Mouse (Mus musculus): ENCODE data around the gene Plagl2. TPM values are rescaled to one million over a fixed set of nuclear protein-coding genes. Genes with fewer than 3 reads are reported as not detected.
"Not testable (repeated sequence)": the region's sequence is repeated elsewhere in the genome, so short reads cannot be mapped to it uniquely, and the experiment has no call there.

Plagl2 gene
- total RNA-seq (2021), result 1 to 10 TPM; 2.2 to 3.2 TPM
- long read RNA-seq, experiment 1, result 0 reads
- long read RNA-seq, experiment 2, partial matches to known transcripts, result 0 of 1 reads
- long read RNA-seq, experiment 2, other reads (novel, unspliced or antisense), result 1 of 1 reads

- intact Hi-C loops (cut with DNase I), result loop anchor here (5.0 kb wide), 2 partner anchors 51 to 94 kb away; partner anchors contain the start of gene Kif3b
Observed at GRCm38 (mm10) chr2:153241250-153242014, at the start of gene Plagl2, which contains the start of gene Pofut1. Gene Plagl2, minus strand, starts transcription at chr2:153241426. Gene Pofut1, plus strand, starts transcription at chr2:153241533.

GRCm38 (mm10) chr2:153287835-153288234 is 46.6 kb upstream of the Plagl2 start:
- DNase-seq, result no peak
- intact Hi-C loops (cut with DNase I), result no loop called here

More at GRCm38 (mm10) chr2:153241250-153242014, at the start of gene Plagl2, which contains the start of gene Pofut1:
- peak; percentile 80 to 86 for DNase-seq

- intact Hi-C loops (cut with DNase I), result no loop called here
- DNase-seq, result no peak
Observed at GRCm38 (mm10) chr2:153286524-153286923, 45.3 kb upstream of the Plagl2 start.

- DNase-seq, result no peak
- intact Hi-C loops (cut with DNase I), result loop anchor here (2.0 kb wide), 1 partner anchor 75 kb away; no protein-coding TSS in a partner anchor
Observed at GRCm38 (mm10) chr2:153283919-153284318, 42.7 kb upstream of the Plagl2 start.

- no peak for DNase-seq
- intact Hi-C loops (cut with DNase I), result no loop called here
Observed at GRCm38 (mm10) chr2:153278357-153278756, 37.1 kb upstream of the Plagl2 start.

DNA sequence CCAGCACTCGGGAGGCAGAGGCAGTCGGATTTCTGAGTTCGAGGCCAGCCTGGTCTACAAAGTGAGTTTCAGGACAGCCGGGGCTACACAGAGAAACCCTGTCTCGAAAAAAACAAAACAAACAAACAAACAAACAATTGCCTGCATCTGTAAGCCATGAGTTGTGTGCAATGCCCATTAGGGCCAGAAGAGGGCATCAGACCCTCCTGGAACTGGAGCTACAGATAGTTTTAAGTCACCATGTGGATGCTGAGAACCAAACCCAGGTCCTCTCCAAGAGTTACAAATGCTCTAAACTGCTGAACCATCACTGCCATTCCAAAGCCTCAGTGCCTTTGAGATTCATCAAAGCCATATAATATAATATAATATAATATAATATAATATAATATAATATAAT is 35.6 kb upstream of the Plagl2 start:
- DNase-seq; intact Hi-C loops (cut with DNase I): not testable (repeated sequence)

DNA sequence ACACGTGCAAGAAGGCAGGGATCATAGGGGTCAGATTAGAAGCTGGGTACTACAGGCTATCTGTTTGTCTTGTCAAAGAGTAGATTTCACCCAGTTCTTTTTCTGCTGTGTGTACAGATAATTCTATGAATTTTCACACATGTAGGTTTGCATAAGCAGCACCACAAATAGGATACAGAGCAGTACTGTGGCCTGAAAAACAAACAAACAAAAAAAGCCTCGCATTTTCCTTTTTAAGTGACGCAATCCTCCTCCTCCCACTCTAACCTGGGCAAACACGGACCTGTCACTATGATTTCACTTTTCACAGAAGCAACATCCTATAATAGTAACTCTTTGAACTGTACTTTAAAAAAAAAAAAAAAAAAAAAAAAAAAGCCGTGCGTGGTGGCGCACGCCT is 35.2 kb upstream of the Plagl2 start:
- DNase-seq, result no peak
- intact Hi-C loops (cut with DNase I), result no loop called here

DNA sequence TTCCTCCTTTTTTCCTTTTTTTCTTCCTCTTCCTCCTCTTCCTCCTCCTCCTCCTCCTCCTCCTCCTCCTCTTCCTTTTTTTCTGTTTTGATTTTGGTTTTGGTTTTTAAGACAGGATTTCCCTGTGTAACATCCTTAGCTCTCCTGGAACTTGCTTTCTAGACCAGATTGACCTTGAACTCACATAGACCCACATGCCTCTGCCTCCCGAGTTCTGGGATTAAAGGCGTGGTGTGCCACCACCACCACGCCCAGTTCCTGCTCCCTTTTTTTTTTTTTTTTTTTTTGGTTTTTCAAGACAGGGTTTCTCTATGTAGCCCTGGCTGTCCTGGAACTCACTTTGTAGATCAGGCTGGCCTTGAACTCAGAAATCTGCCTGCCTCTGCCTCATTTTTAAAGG is 34.4 kb upstream of the Plagl2 start:
- DNase-seq; intact Hi-C loops (cut with DNase I): not testable (repeated sequence)

DNA sequence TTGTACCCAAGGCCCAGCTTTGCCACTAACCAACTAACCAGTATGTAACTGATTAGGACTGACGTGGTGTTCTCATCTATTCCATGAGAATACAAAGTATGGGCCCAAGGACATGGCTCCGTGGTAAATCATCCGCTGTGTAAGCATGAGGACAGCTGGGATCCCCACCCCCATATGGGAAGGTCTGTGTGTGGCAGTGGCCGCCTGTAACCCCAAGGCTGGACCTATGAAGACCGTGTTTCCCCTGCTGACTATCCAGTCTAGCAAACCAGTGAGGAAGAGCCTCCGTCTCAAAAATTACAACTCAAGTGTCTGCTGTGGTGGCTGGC is 33.7 kb upstream of the Plagl2 start:
- intact Hi-C loops (cut with DNase I), result no loop called here
- DNase-seq, result no peak

- intact Hi-C loops (cut with DNase I); DNase-seq: not testable (repeated sequence)
Observed at GRCm38 (mm10) chr2:153274200-153274918, 33.1 kb upstream of the Plagl2 start.

DNA sequence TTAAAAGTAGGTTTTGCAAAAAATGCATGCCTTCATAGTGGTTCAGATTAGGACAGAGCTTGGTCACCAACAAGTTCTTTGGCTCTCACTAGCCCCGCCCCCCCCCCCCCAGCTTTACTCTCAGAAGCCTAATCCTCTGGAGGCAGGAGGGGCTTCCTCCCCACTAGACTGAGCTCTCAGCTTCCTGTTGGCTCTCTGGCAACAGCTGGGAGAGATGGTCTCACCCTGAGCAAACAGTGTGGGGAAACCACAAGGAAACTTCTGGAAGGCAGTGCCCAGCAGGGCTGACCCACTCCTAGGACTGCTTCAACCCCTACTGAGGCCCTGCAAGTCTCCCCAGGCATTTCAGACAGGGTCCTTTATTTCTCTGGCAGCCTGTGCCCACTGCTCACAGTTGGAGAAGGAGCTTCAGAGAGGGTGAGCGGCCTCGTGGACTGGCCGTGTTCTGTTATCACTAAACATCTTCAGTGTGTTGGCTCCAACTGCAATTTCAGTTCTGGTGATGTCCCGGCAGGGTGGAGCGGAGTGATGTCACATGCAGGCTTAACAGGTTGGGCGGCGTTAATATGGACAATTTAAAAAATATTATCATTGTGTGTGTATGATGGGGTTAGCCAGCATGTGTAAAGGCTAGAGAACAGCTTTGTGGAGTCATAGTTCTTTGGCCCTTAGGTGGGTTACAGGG is 29.1 kb upstream of the Plagl2 start:
- intact Hi-C loops (cut with DNase I); DNase-seq: not testable (repeated sequence)

GRCm38 (mm10) chr2:153267331-153267730 is 26.1 kb upstream of the Plagl2 start:
- DNase-seq, result no peak
- intact Hi-C loops (cut with DNase I), result no loop called here

DNA sequence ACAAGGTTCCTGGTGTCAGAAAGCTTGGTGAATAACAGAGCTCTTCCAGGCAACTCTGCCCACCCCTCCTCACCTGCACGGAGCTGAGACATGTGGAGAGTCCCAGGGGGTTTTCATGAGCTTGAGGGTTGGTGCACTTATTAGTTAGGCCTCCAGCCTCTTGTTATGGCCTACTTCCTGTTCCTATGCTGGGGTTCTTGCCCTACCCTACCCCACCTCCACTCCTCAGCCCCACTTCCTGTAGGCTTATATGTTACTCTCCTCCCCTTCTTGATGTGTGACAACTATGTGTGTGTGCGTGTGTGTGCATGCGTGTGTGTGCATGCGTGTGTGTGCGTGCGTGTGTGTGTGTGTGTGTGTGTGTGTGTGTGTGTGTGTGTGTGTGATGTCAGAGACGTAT is 21.8 kb upstream of the Plagl2 start:
- intact Hi-C loops (cut with DNase I), result no loop called here
- DNase-seq, result no peak

DNA sequence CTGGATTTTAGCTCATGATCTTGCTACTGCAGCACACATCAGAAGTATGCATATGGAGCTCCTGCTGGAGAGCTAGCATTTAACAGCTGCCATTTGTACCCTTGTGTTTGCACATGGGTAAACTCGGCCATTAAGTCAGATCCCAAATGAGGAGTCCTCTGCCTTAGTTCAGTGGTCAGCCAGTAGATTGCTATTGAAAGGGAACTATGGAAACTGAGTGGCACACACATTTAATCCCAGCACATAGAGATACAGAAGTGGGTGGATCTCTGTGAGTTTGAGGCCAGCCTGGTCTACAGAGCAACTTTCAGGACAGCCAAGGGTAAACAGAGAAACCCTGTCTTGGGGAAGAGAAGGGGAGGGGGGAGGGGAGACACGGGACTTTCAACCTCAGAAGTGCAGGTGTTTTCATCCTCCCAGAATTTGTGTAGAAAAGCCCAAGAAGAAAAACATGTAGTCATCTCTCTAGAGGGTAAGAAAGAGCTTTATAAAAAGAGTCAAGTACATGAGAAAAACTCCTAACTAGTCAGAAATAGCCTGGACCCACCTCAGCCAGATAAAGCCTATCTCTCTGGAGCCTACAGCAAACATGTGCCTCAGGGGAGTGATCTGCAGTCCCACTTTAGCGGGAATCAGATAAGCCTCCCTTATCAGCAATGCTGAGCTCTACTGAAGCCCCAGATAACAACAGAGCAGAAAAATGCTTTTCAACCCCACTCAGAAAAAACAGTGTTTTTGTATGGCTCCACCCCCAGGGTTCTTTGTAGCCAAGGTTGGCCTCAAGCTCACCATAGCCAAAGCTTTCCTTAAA is 18.8 kb upstream of the Plagl2 start:
- no peak for DNase-seq
- intact Hi-C loops (cut with DNase I), result no loop called here

DNA sequence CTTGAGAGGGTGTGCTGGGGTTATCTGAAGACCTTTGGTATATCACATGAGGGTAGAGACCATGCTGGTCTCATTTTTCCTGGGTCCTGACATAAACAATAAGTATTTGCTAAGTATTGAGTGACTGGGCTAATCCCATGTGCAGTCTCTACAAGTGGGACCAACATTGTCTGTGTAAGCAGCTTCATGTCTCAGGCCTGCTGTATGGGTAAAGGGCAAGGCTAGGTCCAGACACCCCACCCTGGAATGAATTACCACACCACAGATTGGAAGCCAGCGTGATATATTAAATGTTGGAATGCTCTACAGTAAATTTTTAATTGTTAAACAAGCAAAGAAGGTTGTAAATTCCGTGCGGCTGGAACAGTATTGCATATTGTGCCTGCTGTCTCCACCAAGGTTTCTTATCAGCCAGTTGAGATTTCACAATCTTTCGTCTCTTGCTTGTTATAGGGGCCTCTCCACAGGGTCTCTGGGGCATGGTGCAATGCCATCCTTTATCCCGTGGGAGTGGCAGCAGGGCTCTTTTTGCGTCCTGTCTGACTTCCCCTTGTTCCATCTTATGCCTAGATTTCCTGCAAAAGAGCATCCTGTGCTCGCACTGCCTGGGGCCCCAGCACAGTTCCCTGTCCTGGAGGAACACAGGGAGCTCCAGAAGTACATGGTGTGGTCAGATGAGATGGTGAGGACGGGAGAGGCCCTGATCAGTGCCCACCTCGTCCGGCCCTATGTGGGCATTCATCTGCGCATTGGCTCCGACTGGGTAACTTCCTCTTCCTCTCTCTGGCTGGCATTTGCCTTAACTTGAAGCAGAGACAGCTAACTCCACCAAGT is 18.0 kb upstream of the Plagl2 start:
- intact Hi-C loops (cut with DNase I), result no loop called here
- DNase-seq, result no peak

DNA sequence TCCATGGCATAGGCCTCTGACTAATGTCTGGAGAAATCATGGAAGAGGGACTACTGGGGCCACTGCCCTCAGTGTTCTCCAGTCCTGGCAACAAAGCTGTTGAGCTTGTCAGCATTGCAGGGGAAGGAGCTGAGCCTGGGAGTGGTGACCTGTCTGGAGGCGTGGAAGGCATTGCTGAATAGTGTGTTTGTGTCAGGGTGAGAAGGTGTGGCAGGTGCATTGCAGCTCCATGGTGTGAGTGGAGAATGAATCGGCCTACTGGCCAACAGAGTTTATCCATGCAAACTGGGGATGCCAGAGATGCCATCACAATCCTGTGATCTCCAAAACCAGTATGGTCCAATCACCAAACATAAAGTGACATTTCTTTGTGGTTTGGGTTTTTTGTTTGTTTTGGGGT is 15.4 kb upstream of the Plagl2 start:
- no peak for DNase-seq
- intact Hi-C loops (cut with DNase I), result no loop called here

DNA sequence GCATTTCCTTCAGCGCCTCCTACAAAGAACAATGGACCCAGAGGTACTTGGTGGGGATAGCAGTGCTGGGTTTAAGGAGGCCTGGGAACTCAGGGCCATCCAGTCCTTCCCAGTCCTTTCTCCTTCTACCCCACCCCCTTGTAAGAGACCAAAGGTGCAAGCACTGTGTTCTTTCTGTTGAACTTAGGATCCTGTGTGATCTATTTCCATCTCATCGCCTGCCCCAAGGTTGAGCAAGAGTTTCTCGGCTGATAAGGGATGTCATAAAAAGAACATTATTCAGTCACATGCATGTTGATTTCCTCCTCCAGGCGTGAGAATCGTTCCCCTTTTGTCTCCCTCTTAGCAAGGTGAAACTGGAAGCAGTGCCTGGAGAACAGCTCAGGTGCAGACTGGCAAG is 8.5 kb upstream of the Plagl2 start:
- intact Hi-C loops (cut with DNase I), result no loop called here

DNA sequence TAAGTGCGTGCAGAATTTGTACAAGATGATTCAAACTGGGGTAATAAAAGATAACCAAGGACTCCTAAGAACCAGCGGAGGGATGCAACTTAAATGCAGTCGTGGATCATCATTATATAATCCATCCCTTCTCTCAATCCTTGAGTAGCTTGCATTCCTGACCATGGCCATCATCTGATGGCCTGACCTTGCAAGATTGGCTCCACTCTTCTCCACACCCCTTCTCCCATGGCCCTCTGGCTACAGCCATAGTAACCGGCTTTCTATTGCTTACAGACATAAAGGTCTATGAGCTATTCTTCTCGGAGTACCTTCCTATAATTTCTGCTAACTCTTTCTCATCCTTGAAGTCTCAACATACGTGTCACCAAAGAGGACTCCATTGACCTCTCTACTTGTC is 930 bp upstream of the Plagl2 start:
- intact Hi-C loops (cut with DNase I), result loop anchor here (5.0 kb wide), 2 partner anchors 50 to 95 kb away; partner anchors contain the start of gene Kif3b
- DNase-seq, result no peak

More for the DNA sequence above, 8.5 kb upstream of the Plagl2 start:
- no peak for DNase-seq

DNA sequence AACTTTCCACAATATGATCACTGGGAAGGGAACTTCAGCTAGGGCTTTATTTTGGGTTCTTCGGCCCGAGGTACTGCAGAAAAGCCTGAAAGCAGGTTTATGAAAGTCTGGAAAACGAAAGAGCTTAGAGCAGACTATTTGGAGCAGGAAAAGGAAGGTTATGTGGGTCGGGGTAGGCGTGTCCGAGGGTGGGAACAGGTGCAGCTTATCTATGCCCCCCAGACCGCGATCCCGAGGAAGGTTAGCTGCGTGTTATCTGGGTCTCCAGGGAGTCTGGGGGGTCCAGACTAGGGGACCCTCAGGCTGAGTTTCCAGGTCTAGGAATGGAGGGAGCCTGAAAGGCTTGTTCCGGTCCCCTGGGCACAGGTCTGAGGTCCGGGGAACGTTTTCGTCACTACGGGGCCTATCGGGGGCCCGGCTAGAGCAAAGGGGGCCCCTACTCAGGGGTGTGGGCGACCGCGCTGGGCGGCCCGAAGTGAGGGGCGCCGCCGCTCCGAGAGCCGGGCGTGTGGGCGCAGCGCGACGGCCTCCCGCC is 458 bp downstream of the Plagl2 start:
- intact Hi-C loops (cut with DNase I), result loop anchor here (5.0 kb wide), 2 partner anchors 52 to 93 kb away; partner anchors contain the start of gene Kif3b
- DNase-seq, result no peak
